Mouse (Mus musculus) kidney, adult 9 months (tissue): ENCODE results near the gene Kcnc1.

Source experiments
- DNase-seq: peaks from one replicate; pipeline ENCODE4 v3.0.0; 2022

Kcnc1 gene

GRCm38 (mm10) chr7:46396231-46396927, at the start of gene Kcnc1:
Gene Kcnc1 (plus strand): TSS chr7:46396497.
- DNase-seq: peak; percentile 74

- DNase-seq: no peak
Measured at GRCm38 (mm10) chr7:46347692-46348091, 48.6 kb upstream of the Kcnc1 start.

GRCm38 (mm10) chr7:46348813-46349212, 47.5 kb upstream of the Kcnc1 start:
- no peak for DNase-seq

- DNase-seq: no peak
Measured at GRCm38 (mm10) chr7:46350119-46350702, 46.1 kb upstream of the Kcnc1 start.

- no peak for DNase-seq
Measured at GRCm38 (mm10) chr7:46352748-46353147, 43.5 kb upstream of the Kcnc1 start.

- no peak for DNase-seq
Measured at GRCm38 (mm10) chr7:46353216-46353615, 43.1 kb upstream of the Kcnc1 start.

GRCm38 (mm10) chr7:46353875-46354274, 42.4 kb upstream of the Kcnc1 start:
- no peak for DNase-seq

- no peak for DNase-seq
Measured at GRCm38 (mm10) chr7:46361776-46362175, 34.5 kb upstream of the Kcnc1 start.

- DNase-seq: no peak
Measured at GRCm38 (mm10) chr7:46364154-46364553, 32.1 kb upstream of the Kcnc1 start.

- no peak for DNase-seq
Measured at GRCm38 (mm10) chr7:46365810-46366209, 30.5 kb upstream of the Kcnc1 start.

- DNase-seq: no peak
Measured at GRCm38 (mm10) chr7:46371104-46371503, 25.2 kb upstream of the Kcnc1 start.

- DNase-seq: no peak
Measured at GRCm38 (mm10) chr7:46376172-46377007, 19.9 kb upstream of the Kcnc1 start, which contains the start of gene Myod1. Gene Myod1 (plus strand): TSS chr7:46376474.

GRCm38 (mm10) chr7:46377008-46377346, 19.3 kb upstream of the Kcnc1 start:
- no peak for DNase-seq

- DNase-seq: no peak
Measured at GRCm38 (mm10) chr7:46378123-46378522, 18.2 kb upstream of the Kcnc1 start.

GRCm38 (mm10) chr7:46378983-46379382, 17.3 kb upstream of the Kcnc1 start:
- DNase-seq: peak; percentile 49

GRCm38 (mm10) chr7:46380625-46381024, 15.7 kb upstream of the Kcnc1 start:
- no peak for DNase-seq

GRCm38 (mm10) chr7:46387430-46387829, 8.9 kb upstream of the Kcnc1 start:
- DNase-seq: no peak

GRCm38 (mm10) chr7:46389456-46390085, 6.7 kb upstream of the Kcnc1 start:
- DNase-seq: no peak

GRCm38 (mm10) chr7:46390226-46390625, 6.1 kb upstream of the Kcnc1 start:
- no peak for DNase-seq

GRCm38 (mm10) chr7:46391701-46392100, 4.6 kb upstream of the Kcnc1 start:
- no peak for DNase-seq

- DNase-seq: peak; percentile 91
Measured at GRCm38 (mm10) chr7:46393116-46393515, 3.2 kb upstream of the Kcnc1 start.

GRCm38 (mm10) chr7:46393718-46394511, 2.4 kb upstream of the Kcnc1 start:
- DNase-seq: no peak

- no peak for DNase-seq
Measured at GRCm38 (mm10) chr7:46394933-46395332, 1.4 kb upstream of the Kcnc1 start.
